Mouse (Mus musculus) ES-E14 (cell line): Measurements from ENCODE around the gene Tmed4.

Experiments used
- HCFC1 ChIP-seq: IDR thresholded peaks from 2 replicates; pipeline ENCODE4 v1.6.1; 2012; ENCODE audit warnings: low read length, inconsistent platforms, borderline replicate concordance; ENCODE audit not compliant: insufficient read depth
- MAFK ChIP-seq: IDR thresholded peaks from 2 replicates; pipeline ENCODE4 v1.6.1; 2014; ENCODE audit warnings: mild to moderate bottlenecking, low read depth, low read length, inconsistent platforms; ENCODE audit not compliant: insufficient read depth
- ZNF384 ChIP-seq: IDR thresholded peaks from 2 replicates; pipeline ENCODE4 v1.6.1; 2012; ENCODE audit warnings: low read depth, low read length, inconsistent platforms

DNA sequence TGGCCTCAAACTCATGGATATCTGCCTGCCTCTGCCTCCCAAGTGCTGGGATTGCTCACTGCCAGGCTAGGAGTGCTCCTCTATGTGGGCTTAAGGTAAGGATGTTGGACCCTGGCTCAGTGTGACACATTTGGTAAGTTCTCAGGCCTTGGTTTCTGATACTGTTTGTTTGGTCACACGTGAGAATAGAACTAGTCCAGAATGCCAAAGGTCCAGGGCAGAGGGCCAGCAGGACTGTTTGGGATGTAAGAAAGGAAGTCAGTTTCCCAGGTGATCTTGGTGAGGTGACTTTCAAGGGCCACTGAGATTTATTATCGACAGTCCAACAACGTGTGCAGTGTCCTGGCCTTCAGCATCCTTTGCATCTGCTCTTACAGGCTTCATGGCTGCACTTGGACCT, 1.8 kb upstream of the Tmed4 start:
- TF ChIP-seq ZNF384 (no peak), HCFC1 (no peak), MAFK (no peak)
